Mouse (Mus musculus) cerebellum, adult (tissue): ENCODE results near the gene Llgl2.

ENCODE experiments used
- ATAC-seq: cut with Nextera tagmentation; 2 replicates; pipeline ENCODE4 v1.9.2; 2017; ENCODE audit warnings: mild to moderate bottlenecking, moderate library complexity, mixed read lengths; ENCODE audit not compliant: insufficient number of reproducible peaks, low FRiP score, low TSS enrichment

Gene Llgl2

GRCm38 (mm10) chr11:115807971-115808370 is 15.9 kb upstream of the Llgl2 start:
- no peak for ATAC-seq

GRCm38 (mm10) chr11:115808696-115809310 is 15.0 kb upstream of the Llgl2 start:
- ATAC-seq = no peak

- ATAC-seq = no peak
Measured at GRCm38 (mm10) chr11:115809311-115809781, 14.5 kb upstream of the Llgl2 start.

- no peak for ATAC-seq
Measured at GRCm38 (mm10) chr11:115810377-115810776, 13.5 kb upstream of the Llgl2 start.

- no peak for ATAC-seq
Measured at GRCm38 (mm10) chr11:115811381-115812093, 12.3 kb upstream of the Llgl2 start.

- ATAC-seq = no peak
Measured at GRCm38 (mm10) chr11:115812095-115812494, 11.8 kb upstream of the Llgl2 start.

- no peak for ATAC-seq
Measured at GRCm38 (mm10) chr11:115812533-115813420, 11.1 kb upstream of the Llgl2 start.

- peak; percentile 72 for ATAC-seq
Measured at GRCm38 (mm10) chr11:115813507-115814296, 10.1 kb upstream of the Llgl2 start, which contains the start of gene Caskin2. Gene Caskin2, minus strand, starts transcription at chr11:115813639.

- ATAC-seq = peak; percentile 49; the same call in 1 of the 2 replicates
Measured at GRCm38 (mm10) chr11:115814605-115815450, 9.0 kb upstream of the Llgl2 start, which contains the start of gene Tsen54. Gene Tsen54, plus strand, starts transcription at chr11:115814724.

GRCm38 (mm10) chr11:115817331-115817730 is 6.5 kb upstream of the Llgl2 start:
- no peak for ATAC-seq

- ATAC-seq = no peak
Measured at GRCm38 (mm10) chr11:115819915-115820623, 3.8 kb upstream of the Llgl2 start.

- no peak for ATAC-seq
Measured at GRCm38 (mm10) chr11:115821001-115821400, 2.8 kb upstream of the Llgl2 start.

GRCm38 (mm10) chr11:115824813-115825212 is 964 bp downstream of the Llgl2 start:
- no peak for ATAC-seq

- ATAC-seq = no peak
Measured at GRCm38 (mm10) chr11:115826487-115826886, 2.6 kb downstream of the Llgl2 start.

- ATAC-seq = no peak
Measured at GRCm38 (mm10) chr11:115827624-115828023, 3.8 kb downstream of the Llgl2 start.

GRCm38 (mm10) chr11:115829036-115829435 is 5.2 kb downstream of the Llgl2 start:
- ATAC-seq = no peak

GRCm38 (mm10) chr11:115830550-115831325 is 6.9 kb downstream of the Llgl2 start:
- no peak for ATAC-seq

GRCm38 (mm10) chr11:115831518-115831917 is 7.7 kb downstream of the Llgl2 start:
- no peak for ATAC-seq
